Mouse (Mus musculus) cerebellum, postnatal 25 days (tissue): ENCODE data around the gene G0s2.

Experiments used
- DNase-seq, 2 experiments: peaks; one replicate each; pipeline ENCODE4 v3.0.0; 2021; ENCODE audit warnings: mixed read lengths in 2 of 2

Gene G0s2

DNA sequence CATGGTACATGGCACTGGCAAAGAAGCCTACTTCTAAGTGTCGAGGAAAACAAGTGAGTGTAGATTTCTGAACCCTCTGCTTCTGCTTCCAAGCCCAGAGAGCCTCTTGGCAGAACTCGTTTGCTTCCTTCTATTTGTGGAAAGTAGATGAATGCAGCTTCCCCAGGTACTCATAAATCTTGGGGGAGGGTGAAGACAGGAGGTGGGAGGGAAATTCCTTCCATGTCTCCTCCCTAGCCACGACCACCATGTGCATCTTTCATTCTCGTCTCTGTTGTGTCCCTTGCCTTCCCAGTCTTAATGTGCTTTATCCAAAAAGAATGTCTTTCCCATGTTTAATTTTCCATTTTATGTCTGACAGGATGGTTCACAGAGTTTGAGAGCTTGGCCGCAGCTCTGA is 20.4 kb downstream of the G0s2 start:
- no peak for DNase-seq

DNA sequence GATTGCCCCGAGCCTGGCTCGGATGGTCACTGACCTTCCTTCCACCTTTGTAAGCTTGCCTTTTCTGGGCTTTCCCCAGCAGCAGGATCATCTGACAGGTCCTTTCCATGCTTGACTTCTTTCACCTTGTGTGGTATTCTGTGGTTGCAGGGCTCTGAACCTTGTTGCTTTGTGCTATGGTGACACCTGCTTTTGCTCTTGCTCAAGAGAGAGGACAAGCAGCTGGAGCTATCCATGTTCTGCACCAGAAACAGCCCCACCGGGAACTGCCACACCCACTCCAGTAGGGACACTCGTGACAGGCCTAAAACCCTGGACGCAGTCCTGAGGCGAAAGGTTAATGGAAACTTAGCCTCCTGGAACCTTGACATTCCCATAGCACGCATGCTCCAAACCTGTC is 21.6 kb downstream of the G0s2 start:
- no peak for DNase-seq

DNA sequence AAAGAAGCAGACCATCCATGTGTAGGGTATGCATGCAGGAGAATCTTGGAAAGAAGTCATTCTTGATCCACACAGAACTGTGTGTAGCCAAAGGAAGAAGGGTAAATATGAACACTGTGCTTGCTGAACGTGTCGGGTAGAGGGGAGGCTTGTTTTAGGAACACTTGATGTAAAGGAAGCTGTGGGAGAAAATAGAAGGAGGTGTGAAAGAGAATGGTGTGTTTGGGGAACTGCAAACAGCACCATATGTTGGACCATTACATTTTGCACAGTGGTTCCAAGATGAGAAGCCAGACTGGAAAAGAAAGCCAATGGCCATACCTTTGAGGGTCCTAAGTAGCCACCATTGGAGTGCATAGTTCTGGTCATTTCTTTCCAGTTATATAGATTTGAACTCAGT is 23.0 kb downstream of the G0s2 start:
- no peak for DNase-seq

DNA sequence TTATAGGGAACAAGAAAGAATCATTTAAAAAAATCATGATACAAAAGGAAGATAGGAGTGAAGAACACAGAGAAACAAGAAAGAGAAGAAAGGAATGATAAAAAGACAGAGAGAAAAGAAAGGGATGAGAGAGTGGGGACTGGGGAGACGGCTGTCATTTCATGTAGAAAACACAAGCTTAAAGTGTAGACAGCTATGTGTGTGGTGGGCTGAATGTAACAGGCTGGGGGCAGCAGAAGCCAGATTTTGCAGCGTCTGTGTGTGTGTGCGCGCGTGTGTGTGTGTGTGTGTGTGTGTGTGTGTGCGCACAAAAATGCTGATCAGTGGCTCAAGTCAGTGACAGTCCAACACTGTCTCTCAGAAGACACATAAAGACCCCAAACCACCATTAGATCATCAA is 28.8 kb downstream of the G0s2 start:
- DNase-seq: no peak

DNA sequence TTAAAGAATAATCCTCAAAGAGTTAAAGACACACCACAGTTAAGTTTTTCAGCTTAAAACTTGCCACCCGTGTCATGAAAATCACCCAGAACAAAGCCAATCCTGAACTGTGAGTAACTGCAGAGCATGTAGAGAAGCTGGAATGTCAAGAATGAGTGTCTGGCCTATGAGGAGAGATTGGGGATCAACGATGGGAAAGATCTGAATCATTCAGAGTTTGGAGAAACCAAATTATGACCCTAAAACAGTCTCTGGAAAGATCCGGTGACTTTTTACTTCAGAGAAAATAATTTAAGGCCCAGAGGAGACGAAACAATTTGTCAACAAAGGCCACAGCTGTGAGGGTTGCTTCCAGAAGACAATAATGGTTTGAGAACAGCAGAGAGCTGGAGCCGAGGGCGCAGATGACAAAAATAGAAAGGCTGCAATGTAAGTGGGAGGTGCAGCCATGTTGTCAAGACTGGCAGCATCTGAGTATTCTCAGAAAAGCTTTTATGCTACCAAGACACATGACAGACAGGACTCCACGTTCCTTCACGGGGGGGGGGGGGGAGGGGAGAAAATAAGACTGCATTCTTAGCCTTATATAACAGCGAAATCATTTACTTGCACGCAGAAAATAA is 29.3 kb downstream of the G0s2 start:
- DNase-seq: no peak

DNA sequence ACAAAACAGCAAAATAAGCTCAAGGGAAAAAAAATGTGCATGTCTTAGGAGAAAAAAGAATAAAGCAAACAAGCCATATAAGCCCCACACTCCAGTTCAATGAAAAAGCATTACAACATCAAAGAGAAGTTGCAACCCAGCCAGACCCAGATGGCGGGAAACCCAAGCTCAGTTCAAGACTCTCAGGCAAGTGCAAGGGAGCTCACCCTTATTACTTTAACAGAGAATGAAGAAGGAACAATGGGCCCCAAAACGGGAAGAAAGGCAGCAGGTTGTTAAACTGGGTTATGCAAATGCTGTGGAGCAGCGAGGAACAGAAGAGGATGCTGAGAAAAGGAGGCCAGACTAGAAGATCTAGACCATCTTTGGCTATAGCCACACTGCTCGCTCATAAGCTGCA is 30.2 kb downstream of the G0s2 start:
- no peak for DNase-seq

DNA sequence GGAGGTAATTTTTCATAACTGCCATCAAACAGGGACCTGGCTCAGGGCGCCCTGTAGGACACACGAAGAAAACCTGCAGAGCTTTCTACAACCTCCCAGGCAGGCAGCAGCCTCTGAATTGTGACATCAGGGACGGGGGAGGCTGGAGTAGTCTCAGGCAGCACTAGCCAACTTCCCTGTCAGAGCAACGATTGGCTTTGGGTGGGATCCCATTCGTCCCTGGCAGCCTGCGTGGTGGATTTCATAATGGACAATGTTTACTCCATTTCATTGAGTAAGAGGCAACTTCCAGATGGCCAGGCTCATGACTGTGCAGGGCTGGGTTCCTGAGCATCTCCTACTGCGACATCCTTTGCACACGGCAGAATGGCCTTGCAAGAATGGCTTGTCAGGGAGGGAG is 30.8 kb downstream of the G0s2 start:
- peak; percentile 91 to 92 for DNase-seq

DNA sequence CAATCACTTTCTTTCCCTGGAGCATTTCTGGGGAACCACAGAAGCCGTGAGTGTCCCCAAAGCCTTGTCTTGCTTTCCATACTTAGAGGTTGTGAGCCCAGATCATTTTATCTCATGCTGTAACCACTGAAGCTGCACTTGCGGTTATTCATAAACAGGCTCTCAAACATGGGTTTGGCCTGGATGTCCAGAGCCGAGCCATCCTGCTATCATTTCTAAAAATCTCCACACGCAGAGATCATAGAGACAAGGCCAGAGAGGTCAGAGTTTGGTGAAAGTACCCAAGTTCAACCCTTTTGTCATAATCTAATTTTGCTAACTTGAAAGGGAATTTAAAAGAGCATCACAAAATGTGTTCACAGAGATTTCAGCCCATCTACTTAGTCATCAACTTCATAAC is 31.6 kb downstream of the G0s2 start:
- DNase-seq: no peak

DNA sequence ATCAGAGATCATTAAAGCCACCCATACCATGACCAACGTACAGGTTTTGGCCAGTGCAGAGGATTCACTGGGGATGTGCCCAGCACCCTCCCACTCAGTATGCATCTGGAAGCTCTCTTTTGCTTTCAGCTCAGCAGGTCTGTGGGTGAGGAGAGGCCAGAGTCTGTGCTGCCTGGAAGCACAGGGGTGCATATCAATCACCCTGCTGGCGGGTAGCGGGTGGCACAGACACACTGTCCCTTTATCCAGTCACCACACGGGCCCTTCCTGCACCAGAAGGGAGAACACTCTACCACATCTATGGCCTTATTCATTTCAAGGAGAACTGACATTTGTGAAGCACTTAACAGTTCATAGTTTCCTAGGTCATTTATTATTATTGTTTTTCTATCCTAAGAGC is 34.6 kb downstream of the G0s2 start:
- DNase-seq: no peak

DNA sequence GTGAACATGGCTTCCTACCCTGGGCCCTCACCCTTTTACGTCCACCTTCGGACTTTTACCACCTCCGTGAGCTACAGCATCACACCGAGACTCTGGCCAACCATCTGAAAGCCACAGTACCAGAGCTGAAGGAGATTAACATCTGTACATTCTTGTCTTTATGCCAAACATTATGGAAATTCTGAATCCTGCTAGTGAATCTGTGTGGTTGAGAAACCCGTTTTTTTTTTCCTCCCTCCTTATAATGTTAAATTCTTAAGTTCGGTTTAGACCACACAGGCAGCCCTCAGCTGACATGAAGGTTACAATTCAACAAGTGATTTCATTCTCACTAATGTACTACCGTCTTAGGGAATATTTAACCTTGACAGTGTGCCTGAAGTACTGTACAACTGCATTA is 38.1 kb downstream of the G0s2 start:
- DNase-seq: no peak

DNA sequence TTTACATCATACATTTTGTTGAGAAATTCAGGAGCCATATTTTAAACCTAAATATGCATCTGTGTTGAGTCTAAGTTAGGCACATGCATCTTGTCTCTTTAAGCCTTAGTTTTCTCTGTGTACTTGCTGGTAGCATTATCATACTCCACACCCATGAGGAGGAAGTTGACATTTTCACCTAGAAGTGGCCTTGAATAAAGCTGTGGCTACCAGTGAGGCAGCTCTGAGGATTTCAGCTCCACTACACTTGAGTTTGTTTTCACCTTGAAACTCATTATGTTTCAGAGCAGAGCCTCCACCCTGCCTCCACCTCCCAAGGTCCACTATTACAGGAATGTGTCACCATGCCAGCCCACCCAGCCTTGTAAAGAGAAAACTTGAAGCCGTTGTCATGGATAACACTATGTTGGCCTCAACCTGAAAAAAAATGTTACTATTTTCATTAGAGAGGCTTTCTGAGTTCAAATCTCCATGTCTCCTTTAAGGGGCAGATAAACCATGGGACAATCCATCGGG is 38.8 kb downstream of the G0s2 start:
- no peak for DNase-seq

DNA sequence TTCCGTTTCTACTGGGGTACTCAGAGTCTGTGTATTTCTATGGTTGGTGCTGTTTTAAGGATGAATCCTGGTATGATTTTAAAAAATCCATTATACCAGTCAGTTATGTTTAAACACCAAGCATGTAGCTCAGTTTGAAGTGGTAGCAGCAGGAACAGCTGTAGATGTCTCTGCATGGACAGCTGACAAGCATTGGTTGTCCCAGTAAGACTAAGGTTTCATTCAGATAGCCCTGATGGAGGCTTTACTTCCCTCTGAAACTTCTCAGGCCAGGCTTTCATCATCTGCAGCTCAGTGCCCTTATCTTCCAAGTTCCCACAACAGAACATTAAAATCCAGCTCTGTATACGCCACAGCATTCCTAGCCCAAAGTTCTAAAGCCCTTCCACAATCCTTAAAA is 40.3 kb downstream of the G0s2 start:
- no peak for DNase-seq

DNA sequence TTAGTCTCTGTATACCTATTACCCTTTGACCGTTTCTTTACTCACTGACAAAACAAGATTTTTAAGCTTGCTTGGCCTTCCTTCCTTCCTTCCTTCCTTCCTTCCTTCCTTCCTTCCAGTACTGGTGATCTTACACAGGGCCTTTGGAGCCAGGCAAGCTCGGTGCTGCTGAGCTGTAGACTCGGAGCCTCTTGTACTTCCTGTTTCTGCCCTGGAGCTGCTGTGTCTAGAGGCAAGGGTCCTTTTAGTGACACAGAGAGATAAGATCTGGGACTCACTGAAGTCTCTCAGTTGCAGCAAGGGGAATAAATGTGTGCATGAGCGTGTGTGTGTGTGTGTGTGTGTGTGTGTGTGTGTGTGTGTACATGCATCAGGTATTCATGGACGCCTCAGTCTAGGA is 42.1 kb downstream of the G0s2 start:
- DNase-seq: no peak

DNA sequence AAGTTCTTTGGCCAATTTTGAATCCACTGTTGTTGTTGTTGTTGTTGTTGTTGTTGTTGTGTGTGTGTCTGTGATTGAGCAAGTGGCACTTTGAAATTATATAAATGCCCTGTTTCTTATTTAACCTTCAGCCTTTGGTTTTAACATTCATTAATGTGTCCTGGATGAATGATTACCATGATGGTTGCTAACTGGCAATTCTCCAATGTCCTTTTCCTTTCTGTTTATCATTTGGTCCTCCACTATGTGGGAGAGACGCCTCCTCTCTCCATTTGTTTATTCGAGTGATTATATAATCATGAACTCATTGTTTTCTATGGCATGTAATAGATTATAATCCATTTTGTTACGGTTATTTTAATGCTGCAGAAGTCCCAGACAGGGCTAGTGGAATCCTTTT is 42.5 kb downstream of the G0s2 start:
- no peak for DNase-seq

DNA sequence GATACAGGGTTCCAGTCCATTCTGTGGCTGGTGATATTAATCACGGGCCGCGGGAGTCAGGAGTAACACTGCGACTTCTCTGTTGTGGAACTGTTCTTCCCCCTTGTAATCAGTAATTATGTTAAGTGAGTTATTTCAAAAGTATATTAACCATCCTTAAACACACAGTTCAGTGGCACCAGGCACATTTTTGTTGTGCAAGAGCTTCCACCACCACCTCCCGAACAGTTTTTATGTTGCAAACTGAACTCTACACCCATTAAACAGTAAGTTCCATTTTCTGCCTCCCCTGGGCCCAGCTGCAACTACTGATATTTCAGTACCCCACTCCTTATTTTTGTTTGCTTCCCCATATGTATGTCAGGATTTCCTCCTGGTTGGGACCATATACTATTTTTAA is 43.4 kb downstream of the G0s2 start:
- DNase-seq: no peak

DNA sequence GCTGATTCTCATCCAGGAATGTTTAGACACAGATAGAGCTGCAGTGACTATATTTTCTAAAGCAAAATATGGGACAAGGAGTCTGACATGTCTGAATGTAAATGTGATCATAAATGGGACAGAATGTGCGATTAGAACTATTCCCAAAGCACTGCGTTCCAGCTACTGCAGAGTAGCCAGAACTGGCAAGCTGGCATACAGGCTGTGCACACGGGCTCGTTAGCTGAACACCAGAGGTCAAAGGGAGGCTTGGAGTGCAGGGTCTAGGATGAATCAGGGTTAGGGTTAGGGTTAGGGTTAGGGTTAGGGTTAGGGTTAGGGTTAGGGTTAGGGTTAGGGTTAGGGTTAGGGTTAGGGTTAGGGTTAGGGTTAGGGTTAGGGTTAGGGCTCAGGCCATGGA is 45.5 kb downstream of the G0s2 start:
- DNase-seq: no peak

DNA sequence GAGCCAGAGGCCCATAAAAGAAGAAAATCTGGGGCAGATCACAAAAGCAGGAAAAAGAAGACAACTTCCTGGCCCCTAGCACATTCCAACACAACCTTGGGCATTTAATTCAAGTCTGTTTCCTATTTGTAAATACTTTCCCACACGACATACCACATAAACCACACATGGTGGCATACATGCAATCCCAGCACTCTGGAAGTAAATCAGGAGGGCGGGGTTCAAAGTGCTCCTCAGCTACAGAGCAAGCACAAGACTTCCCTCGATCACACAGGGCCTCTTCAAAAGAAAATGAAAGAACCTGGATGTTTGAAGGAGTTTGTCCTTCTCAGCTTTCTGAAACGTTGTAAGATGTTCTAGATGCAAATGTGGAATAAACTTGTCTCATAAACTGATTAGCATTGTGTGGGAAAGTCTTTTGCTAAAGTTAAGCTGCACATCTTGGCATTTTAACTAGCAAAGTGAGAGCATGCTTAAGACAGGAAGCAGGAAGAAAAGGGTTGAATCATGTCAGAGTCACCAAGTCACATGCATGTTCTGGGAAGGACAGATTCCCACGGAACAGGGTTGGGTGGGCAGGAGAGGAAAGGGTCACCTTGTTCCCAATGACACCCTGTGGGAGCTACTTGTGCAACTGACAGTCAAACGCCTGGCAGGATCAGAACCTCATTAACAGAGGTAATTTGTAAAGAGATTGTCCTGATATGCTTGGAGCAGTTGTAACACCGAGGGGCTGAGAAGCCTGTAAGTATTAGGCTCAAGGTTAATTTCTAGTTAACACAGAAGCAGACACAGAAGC is 46.1 kb downstream of the G0s2 start:
- no peak for DNase-seq

DNA sequence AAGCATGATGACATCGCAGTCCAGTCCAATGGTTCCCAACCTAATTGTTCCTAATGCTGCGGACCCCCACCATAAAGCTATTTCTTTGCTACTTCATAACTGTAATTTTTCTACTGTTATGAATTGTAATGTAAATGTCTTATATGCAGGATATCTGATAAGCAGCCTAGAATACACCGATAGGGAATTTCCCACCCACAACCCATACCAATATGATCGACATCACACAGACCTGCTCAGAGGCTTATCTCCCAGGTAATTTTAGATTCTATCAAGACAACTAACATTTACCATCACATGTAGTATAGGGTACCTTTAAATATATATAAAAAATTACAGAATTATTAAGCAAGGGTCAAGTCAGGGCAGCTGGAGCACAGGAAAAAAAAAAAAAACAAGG is 46.9 kb downstream of the G0s2 start:
- DNase-seq: no peak

DNA sequence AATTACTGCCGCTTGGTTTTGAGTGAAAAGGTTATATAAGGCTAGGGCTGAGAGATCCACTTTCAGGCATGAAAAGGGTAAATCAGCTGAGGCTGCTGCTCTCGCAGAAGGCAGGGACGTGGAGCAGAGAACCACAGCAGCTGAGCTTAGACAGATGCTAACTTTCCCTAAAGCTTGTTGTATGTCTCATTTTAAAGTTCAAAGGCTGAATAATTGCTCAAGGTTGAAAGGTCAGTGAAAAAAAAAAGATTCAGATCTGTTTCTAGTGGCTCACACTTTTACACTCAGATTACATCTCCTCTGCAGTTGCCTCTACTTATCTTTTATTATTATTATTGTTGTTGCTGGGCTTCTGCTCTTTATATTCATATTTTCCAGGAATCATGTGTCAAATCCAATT is 47.5 kb downstream of the G0s2 start:
- no peak for DNase-seq
